Mouse (Mus musculus): ENCODE results near the gene Chpf2. TPM values are rescaled to one million over a fixed set of nuclear protein-coding genes. Genes with fewer than 3 reads are reported as not detected.

Gene Chpf2
- total RNA-seq, 2 experiments from 2014 or later: 19.4 to 19.8 TPM

- DNase-seq: no peak
- intact Hi-C loops (cut with DNase I): no loop called here
Observed at GRCm38 (mm10) chr5:24629712-24630111, 43.2 kb downstream of the Chpf2 start.

DNA sequence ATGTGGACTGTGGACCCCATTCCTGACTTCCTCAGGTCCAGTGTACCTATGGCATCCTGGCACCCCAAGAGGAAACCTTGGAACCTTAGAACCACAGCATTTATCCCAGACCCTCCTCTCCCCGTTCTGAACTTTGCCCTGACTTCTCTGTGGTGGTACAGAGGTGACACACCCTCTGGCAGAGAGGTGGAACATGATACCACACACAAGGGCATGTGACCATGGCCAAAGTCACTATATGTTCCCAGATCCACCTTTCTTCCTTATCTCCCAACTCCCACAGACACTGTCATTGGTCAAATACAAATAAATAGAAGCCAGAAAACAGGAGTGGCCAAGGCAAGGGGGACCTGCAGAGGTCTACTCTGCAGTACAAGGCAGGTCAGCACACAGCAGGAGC, 48.6 kb downstream of the Chpf2 start:
- no peak for DNase-seq
- intact Hi-C loops (cut with DNase I): no loop called here

GRCm38 (mm10) chr5:24635526-24636141, 49.1 kb downstream of the Chpf2 start:
- intact Hi-C loops (cut with DNase I): no loop called here
- DNase-seq: no peak

- intact Hi-C loops (cut with DNase I): no loop called here
- no peak for DNase-seq
Observed at GRCm38 (mm10) chr5:24636987-24637386, 50.4 kb downstream of the Chpf2 start.

DNA sequence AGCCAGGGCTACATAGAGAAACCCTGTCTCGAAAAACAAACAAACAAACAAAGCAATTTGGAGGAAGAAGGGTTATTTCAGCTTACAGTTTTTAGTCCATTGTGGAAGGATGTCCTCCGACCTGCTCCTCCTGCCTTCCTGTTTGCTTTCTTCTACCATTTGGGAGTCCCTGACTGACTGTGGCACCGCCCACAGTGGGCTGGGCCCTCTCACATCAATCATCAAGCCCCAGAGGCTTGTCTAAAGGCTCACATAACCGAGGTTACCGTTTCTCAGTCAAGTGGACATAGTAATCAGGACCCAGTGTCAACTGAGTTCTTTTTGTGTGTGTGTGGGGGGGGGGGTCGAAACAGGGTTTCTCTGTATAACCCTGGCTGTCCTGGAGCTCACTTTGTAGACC, 51.6 kb downstream of the Chpf2 start:
- DNase-seq: no peak

GRCm38 (mm10) chr5:24639081-24639480, 52.5 kb downstream of the Chpf2 start:
- DNase-seq: no peak
- intact Hi-C loops (cut with DNase I): no loop called here

More for the DNA sequence above, 51.6 kb downstream of the Chpf2 start:
- intact Hi-C loops (cut with DNase I): no loop called here

Small RNA genes lying within 50 kb of the gene (microRNA-seq; reads per million reads assigned to microRNA genes)
- 263 to 271 reads per million in 2 experiments for gene Mir671

Other genes starting within 250 kb of the Chpf2 start
- gene Kcnh2, start 235.1 kb upstream of the Chpf2 start, total RNA-seq (2021): 10 to 100 TPM; 90.5 to 93.9 TPM
- gene Nos3, start 221.9 kb upstream of the Chpf2 start, total RNA-seq (2021): 10 to 100 TPM; 44.0 to 44.4 TPM
- gene Atg9b, start 194.6 kb upstream of the Chpf2 start, total RNA-seq (2021): under 1 TPM; 0.62 to 0.89 TPM
- gene Abcb8, start 193.1 kb upstream of the Chpf2 start, total RNA-seq (2021): 10 to 100 TPM; 85.0 to 88.5 TPM
- gene Asic3, start 173.3 kb upstream of the Chpf2 start, total RNA-seq (2021): under 1 TPM; 0.12 to 0.22 TPM
- gene Cdk5, start 163.2 kb upstream of the Chpf2 start, total RNA-seq (2021): 10 to 100 TPM; 21.5 to 25.0 TPM
- gene Slc4a2, start 162.9 kb upstream of the Chpf2 start, total RNA-seq (2021): 10 to 100 TPM; 49.2 to 52.4 TPM
- gene Fastk, start 141.5 kb upstream of the Chpf2 start, total RNA-seq (2021): 100 to 1,000 TPM; 207 to 209 TPM
- 10 to 100 TPM in 1 of 2 experiments, 1 to 10 TPM in 1; 9.6 to 10.7 TPM for gene Tmub1, start 138.9 kb upstream of the Chpf2 start, total RNA-seq (2021)
- gene Agap3, start 134.6 kb upstream of the Chpf2 start, total RNA-seq (2021): 10 to 100 TPM; 83.1 to 84.8 TPM
- under 1 TPM in 1 of 2 experiments, not detected in 1; 0.10 TPM for gene Gbx1, start 59.5 kb upstream of the Chpf2 start, total RNA-seq (2021)
- gene Asb10, start 45.8 kb upstream of the Chpf2 start, total RNA-seq (2021): 10 to 100 TPM; 41.9 to 47.0 TPM
- gene 4931409K22Rik, start 29.9 kb upstream of the Chpf2 start, total RNA-seq (2021): not detected
- 10 to 100 TPM; 44.2 to 47.5 TPM for gene Abcf2, start 9.3 kb upstream of the Chpf2 start, total RNA-seq (2021)
- 10 to 100 TPM; 61.4 to 67.8 TPM for gene Smarcd3, start 37.7 kb downstream of the Chpf2 start, total RNA-seq (2021)
- 10 to 100 TPM; 29.3 to 31.6 TPM for gene Nub1, start 98.8 kb downstream of the Chpf2 start, total RNA-seq (2021)
- 1 to 10 TPM; 1.1 to 2.5 TPM for gene Wdr86, start 144.0 kb downstream of the Chpf2 start, total RNA-seq (2021)
- gene Crygn, start 171.3 kb downstream of the Chpf2 start, total RNA-seq (2021): not detected